Mouse (Mus musculus): ENCODE measurements around the gene Ccnyl1. TPM values are rescaled to one million over a fixed set of nuclear protein-coding genes. Genes with fewer than 3 reads are reported as not detected.

Ccnyl1 gene
- polyA plus RNA-seq, 1 experiment from 2014 or later, result 2.3 TPM

DNA sequence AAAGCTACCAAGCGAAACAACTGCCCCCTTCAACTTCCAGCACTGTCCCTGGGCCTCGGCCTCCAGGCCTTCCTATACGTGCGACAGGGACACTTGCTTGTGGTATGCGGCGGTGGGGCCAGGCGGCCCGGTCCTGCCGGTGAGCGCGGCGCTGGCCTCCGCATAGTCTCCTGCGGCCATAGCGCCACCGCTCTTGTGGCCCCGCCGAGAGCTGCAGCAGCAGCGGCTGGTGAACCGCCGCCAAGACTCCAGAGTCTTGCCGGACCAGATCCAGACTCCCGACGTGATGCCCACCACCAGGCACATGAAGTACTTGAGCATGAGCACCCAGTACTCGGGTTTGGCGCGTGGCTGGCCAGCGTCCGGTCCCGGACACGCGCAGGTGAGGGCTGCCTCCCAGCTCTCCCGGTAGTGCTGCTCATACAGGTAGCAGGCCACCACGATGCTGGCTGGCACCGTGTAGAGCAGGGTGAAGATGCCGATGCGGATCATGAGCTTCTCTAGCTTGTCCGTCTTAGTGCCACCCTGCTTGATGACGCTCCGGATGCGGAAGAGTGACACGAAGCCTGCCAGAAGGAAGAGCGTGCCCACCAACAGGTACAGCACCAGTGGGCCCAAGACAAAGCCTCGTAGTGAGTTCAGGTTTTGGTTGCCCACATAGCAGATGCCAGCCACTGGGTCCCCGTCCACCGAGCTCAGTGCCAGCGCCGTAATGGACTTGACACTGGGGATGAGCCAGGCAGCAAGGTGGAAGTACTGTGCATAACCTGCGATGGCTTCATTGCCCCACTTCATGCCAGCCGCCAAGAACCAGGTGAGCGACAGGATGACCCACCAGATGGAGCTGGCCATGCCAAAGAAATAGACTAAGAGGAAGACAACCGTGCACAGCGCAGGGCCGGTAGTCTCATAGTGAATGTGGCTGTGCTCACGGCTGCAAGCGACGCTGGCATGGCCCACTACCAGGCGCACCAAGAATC is 44.8 kb downstream of the Ccnyl1 start:
- Histone ChIP-seq H3K9me3 (replicated peaks) (no peaks in the 10 kb centered on the region), H3K4me1 (peaks cover 78% of the 10 kb centered on the region), H3K27ac (peak overlapping the region; percentile 95), H3K27me3 (replicated peaks) (peaks cover 8% of the 10 kb centered on the region), H3K36me3 (peaks cover 45% of the 10 kb centered on the region), H3K4me2 (peak overlapping the region; percentile 96), H3K4me3 (peak overlapping the region; percentile 87), H3K9ac (peak overlapping the region; percentile 91)
- WGBS (ENCODE audit: insufficient replicate concordance), result 39% methylated on average over 58 of the region's 58 CpGs
- no peak for ATAC-seq

DNA sequence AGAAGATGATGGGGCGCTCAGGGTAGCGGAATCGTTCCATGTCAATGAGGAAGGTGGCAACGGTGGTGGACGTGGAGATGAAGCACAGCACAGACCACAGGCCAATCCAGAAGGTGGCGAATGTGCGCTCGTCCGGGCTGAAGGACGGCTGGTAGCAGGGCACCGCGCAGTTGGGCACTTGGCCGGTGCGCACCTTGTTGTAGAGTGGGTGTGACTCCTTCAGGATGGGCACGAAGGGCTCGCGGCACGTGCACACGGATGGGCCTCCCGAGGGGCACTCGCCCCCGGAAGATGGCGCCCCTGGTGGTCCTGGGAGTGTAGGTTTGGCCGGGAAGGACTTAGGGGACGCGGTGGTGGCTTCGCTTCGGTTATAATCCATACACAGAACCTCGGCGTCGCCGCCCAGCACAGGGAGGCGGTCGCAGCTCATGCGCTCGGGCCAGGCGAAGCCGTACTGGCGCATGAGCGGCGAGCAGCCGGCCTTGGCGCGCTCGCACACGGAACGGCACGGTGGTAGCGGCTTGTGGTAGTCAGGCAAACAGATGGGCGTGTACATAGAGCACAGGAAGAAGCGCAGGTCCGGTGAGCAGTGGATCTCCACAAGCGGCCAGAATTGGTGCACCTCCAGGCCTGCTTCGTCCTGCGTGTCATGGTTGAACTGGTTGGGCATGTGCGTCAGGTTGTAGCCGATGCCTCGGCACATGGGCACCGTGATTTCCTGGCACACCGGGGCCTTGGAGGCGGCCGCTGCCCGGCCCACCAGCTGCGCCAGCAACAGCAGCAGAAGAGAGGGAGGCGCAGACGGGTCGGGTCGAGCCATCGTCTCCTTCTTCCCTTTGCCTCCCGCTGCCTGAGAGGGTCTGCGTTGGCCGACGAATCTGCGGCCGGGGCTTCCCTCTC is 45.8 kb downstream of the Ccnyl1 start:
- Histone ChIP-seq H3K4me3 (peak overlapping the region; percentile 87), H3K27ac (peak overlapping the region; percentile 84), H3K4me2 (peak overlapping the region; percentile 96), H3K9ac (peak overlapping the region; percentile 91), H3K4me1 (peaks cover 78% of the 10 kb centered on the region), H3K27me3 (replicated peaks) (peaks cover 8% of the 10 kb centered on the region), H3K9me3 (replicated peaks) (no peaks in the 10 kb centered on the region), H3K36me3 (peaks cover 36% of the 10 kb centered on the region)
- WGBS (ENCODE audit: insufficient replicate concordance), result 8% methylated on average over 75 of the region's 75 CpGs
- no peak; the same call in 1 of the 2 replicates for ATAC-seq

DNA sequence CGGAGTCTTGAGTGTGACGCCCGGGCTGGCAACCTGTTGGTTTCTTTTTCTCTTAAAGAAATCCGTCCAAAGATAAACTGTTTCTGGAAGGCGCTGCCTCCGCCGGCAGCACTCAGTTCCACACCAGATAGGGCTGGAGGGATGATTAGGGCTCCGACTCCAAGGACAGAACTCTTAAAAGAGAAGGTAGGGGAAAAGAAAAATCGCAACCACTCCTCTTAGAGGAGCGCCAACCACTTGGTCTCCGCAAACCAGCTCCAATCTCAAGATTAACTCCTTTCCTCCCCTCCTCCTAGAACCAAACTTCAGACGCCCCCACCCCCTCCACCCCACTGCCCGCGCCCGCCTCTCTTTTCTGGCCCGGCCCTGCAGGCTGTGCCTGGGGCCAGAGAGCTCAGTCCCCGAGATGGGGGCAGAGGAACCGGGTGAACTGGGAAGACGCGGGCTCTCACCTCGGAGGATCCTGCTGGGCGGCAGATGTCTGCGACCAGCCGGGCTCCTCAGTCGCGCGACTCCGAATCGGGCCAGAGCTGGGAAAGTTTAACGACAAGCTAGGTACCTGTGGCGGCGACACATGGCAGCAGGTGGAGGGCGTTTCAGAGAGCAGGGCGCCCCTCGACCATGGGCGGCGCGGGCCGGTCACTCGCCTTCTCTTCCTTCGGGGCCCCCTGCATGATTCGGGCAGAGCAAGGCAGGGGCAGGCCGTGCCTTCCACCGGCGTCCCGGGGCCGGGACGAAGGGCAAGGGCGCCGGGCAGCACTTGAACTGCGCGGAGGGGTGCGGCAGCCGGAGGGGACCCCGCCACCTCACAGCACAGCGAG is 46.6 kb downstream of the Ccnyl1 start:
- peaks cover 28% of the 10 kb centered on the region for H3K36me3 ChIP-seq
- H3K27me3 ChIP-seq (replicated peaks), result peaks cover 8% of the 10 kb centered on the region
- H3K4me1 ChIP-seq, result peaks cover 69% of the 10 kb centered on the region
- ATAC-seq, result no peak
- H3K4me3 ChIP-seq, result peak overlapping the region; percentile 87
- H3K9ac ChIP-seq, result peak overlapping the region; percentile 91
- H3K4me2 ChIP-seq, result peak overlapping the region; percentile 96
- peak overlapping the region; percentile 84 for H3K27ac ChIP-seq
- WGBS (ENCODE audit: insufficient replicate concordance), result under 1% methylated on average over 53 of the region's 56 CpGs
- no peaks in the 10 kb centered on the region for H3K9me3 ChIP-seq (replicated peaks)

GRCm38 (mm10) chr1:64737502-64738179 is 47.4 kb downstream of the Ccnyl1 start, which contains the start of gene Fzd5:
Fzd5 (minus strand) TSS chr1:64737751.
- Histone ChIP-seq H3K4me3 (peak within 1 kb of the TSS; percentile 87), H3K36me3 (peaks cover 23% of the 10 kb centered on the region), H3K4me1 (peaks cover 62% of the 10 kb centered on the region), H3K27me3 (replicated peaks) (peaks cover 8% of the 10 kb centered on the region), H3K27ac (peak within 1 kb of the TSS; percentile 84), H3K4me2 (peak within 1 kb of the TSS; percentile 96), H3K9me3 (replicated peaks) (no peaks in the 10 kb centered on the region), H3K9ac (peak within 1 kb of the TSS; percentile 91)
- peak; percentile 88 for ATAC-seq
- 0% methylated on average over 63 of the region's 73 CpGs for WGBS (ENCODE audit: insufficient replicate concordance)

DNA sequence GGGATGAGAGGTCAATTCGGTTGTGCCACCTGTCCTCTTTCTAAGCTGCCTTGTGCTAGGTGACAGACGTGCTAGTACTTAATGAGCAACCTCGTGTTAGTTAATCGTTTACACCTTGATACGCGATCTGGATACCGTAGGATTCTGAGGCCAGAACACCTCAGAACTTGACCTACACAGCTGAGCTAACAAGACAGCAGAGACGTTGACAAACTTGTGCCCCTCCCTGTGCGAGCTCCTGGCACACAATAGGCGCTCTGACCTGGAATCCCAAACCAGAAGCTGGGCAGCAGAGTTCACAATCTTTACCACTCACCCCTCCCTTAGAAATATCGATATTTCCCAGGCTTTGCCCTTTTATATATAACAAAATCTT is 47.9 kb downstream of the Ccnyl1 start:
- peak overlapping the region; percentile 96 for H3K4me2 ChIP-seq
- peak; percentile 28 for ATAC-seq
- peak overlapping the region; percentile 84 for H3K27ac ChIP-seq
- peaks cover 18% of the 10 kb centered on the region for H3K36me3 ChIP-seq
- peaks cover 8% of the 10 kb centered on the region for H3K27me3 ChIP-seq (replicated peaks)
- H3K4me1 ChIP-seq, result peaks cover 56% of the 10 kb centered on the region
- peak overlapping the region; percentile 91 for H3K9ac ChIP-seq
- WGBS (ENCODE audit: insufficient replicate concordance), result under 1% methylated on average over 11 of the region's 11 CpGs
- peak overlapping the region; percentile 87 for H3K4me3 ChIP-seq
- H3K9me3 ChIP-seq (replicated peaks), result no peaks in the 10 kb centered on the region

DNA sequence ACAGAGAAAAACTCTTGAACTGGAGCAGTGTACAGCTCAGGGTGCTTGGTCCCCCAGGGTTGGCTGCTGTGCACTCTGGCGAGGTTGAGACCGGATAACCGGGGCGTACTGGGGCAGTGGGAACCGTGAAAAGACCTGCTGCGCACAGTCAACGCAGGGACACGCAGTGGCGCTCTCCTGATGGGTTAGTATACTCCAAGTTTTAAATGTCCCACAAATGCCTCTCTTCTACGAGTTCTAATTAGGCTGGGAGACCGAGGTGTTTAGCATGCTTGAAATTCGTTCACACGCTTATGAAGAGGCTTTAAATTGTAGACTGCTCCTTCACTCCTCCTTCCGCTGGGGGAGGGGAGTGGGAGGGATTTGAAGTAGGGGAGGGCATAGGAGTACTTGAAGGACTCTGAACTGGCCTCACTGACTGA is 48.4 kb downstream of the Ccnyl1 start:
- under 1% methylated on average over 14 of the region's 14 CpGs for WGBS (ENCODE audit: insufficient replicate concordance)
- ATAC-seq, result no peak
- Histone ChIP-seq H3K4me1 (peaks cover 51% of the 10 kb centered on the region), H3K9ac (peak overlapping the region; percentile 91), H3K4me2 (peak overlapping the region; percentile 96), H3K27me3 (replicated peaks) (peaks cover 8% of the 10 kb centered on the region), H3K36me3 (peaks cover 17% of the 10 kb centered on the region), H3K4me3 (peak overlapping the region; percentile 87), H3K9me3 (replicated peaks) (no peaks in the 10 kb centered on the region), H3K27ac (peak overlapping the region; percentile 84)

DNA sequence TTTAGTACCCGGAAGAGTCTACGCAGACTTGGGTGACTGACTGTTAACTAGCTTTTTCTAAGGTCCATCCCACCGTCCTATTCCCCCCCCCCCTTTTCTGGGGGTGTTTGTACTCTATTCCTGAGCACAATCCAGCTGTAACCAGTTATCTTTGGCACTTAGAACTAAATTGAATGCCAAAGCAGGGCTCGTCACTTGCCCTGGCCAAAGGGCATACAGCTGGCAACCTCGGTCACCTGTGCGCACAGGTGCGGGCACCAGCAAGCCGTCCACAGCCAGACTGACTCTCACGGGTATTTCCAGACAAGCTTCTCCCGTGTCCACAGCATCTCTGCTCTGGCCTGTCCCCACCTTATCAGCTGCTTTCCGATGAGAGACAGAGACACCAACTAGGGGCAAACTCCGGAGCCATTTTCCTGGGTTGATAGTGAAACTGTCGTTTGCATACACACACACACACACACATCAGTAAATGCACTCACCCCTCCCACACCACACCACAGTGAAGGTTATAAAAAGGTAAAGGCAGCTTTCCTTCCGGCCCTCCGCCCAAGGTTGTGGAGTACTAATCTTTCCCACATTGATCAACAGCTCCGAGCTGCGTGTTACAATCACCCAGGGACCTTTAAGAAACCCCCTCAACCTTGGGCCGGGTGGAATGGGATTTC is 52.6 kb downstream of the Ccnyl1 start:
- Histone ChIP-seq H3K4me2 (no peak overlapping the region), H3K4me1 (peaks cover 19% of the 10 kb centered on the region)
- WGBS (ENCODE audit: insufficient replicate concordance), result 77% methylated on average over 18 of the region's 18 CpGs

DNA sequence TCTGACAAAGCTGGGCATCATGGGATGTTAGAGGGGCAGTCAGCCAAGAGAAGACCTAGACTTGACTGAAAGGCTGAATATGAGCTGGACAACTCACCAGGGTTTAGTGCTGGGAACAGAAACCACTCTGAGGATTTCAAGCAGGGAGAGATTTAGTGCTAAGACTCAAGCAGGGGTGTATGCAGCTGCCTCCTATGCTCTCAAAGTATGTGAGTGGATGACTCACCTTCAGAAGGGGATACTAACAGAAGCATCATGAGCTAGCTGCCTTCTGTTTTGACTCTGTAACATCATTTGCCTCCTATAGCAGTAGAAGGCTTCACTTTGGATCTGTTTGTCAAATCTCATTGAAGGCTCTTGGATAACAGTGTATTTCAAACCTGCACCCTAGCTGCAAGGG is 54.4 kb downstream of the Ccnyl1 start:
- ATAC-seq, result no peak
- no peak overlapping the region for H3K4me2 ChIP-seq
- no peak overlapping the region for H3K4me3 ChIP-seq
- no peak overlapping the region for H3K9ac ChIP-seq
- H3K9me3 ChIP-seq (replicated peaks), result no peaks in the 10 kb centered on the region
- peaks cover 12% of the 10 kb centered on the region for H3K27me3 ChIP-seq (replicated peaks)
- no peak overlapping the region for H3K27ac ChIP-seq
- no peaks in the 10 kb centered on the region for H3K36me3 ChIP-seq
- H3K4me1 ChIP-seq, result peaks cover 3% of the 10 kb centered on the region; the same call in 1 of the 2 replicates

More for the DNA sequence above, 52.6 kb downstream of the Ccnyl1 start:
- Histone ChIP-seq H3K9me3 (replicated peaks) (no peaks in the 10 kb centered on the region), H3K36me3 (no peaks in the 10 kb centered on the region), H3K9ac (no peak overlapping the region), H3K4me3 (no peak overlapping the region), H3K27ac (no peak overlapping the region), H3K27me3 (replicated peaks) (peaks cover 5% of the 10 kb centered on the region)
- no peak for ATAC-seq

DNA sequence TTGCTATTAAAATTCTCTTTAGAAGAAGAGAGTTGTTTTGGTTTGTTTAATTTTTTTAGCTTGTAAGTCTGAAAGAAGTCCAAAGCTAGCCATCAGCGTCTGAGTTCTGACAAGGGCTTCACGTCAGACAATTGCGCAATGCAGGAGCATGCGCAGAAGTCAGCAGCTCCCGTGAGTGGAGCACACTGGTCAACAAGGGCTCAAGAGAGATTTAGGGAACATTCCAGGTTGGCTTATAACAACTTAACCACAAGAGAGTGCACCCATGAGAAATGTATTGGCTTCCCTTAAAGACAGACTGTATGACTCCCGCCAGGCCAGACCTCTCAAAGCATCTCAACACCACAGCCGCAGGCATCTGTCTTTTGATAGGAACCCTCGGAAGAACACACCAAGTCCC is 62.9 kb downstream of the Ccnyl1 start:
- Histone ChIP-seq H3K27ac (no peak overlapping the region), H3K9me3 (replicated peaks) (no peaks in the 10 kb centered on the region), H3K4me2 (no peak overlapping the region), H3K4me3 (no peak overlapping the region), H3K36me3 (no peaks in the 10 kb centered on the region), H3K27me3 (replicated peaks) (peaks cover 5% of the 10 kb centered on the region; the same call in 1 of the 2 replicates), H3K4me1 (peaks cover 23% of the 10 kb centered on the region), H3K9ac (no peak overlapping the region)
- ATAC-seq, result no peak
- 62% methylated on average over 8 of the region's 8 CpGs for WGBS (ENCODE audit: insufficient replicate concordance)

- ATAC-seq, result no peak
- no peak overlapping the region; the same call in 1 of the 2 replicates for H3K27ac ChIP-seq
- H3K36me3 ChIP-seq, result no peaks in the 10 kb centered on the region
- 67% methylated on average over 7 of the region's 7 CpGs for WGBS (ENCODE audit: insufficient replicate concordance)
- H3K4me2 ChIP-seq, result no peak overlapping the region
- H3K27me3 ChIP-seq (replicated peaks), result no peaks in the 10 kb centered on the region
- H3K4me1 ChIP-seq, result peaks cover 23% of the 10 kb centered on the region
- no peaks in the 10 kb centered on the region for H3K9me3 ChIP-seq (replicated peaks)
- H3K4me3 ChIP-seq, result no peak overlapping the region
- H3K9ac ChIP-seq, result no peak overlapping the region
Observed at GRCm38 (mm10) chr1:64753668-64754067, 63.4 kb downstream of the Ccnyl1 start.

Measured in liver, embryonic 12.5 days (tissue).